Mouse (Mus musculus) retina, embryonic 14.5 days (tissue): ENCODE results near the gene Aff2.
A peak's percentile ranks its signal among the peaks of the same experiment; 100 is the strongest.

Experiments used
- DNase-seq: peaks from one replicate; pipeline ENCODE4 v3.0.0-alpha.2; 2015; ENCODE audit warnings: low spot score

The Aff2 gene

DNA sequence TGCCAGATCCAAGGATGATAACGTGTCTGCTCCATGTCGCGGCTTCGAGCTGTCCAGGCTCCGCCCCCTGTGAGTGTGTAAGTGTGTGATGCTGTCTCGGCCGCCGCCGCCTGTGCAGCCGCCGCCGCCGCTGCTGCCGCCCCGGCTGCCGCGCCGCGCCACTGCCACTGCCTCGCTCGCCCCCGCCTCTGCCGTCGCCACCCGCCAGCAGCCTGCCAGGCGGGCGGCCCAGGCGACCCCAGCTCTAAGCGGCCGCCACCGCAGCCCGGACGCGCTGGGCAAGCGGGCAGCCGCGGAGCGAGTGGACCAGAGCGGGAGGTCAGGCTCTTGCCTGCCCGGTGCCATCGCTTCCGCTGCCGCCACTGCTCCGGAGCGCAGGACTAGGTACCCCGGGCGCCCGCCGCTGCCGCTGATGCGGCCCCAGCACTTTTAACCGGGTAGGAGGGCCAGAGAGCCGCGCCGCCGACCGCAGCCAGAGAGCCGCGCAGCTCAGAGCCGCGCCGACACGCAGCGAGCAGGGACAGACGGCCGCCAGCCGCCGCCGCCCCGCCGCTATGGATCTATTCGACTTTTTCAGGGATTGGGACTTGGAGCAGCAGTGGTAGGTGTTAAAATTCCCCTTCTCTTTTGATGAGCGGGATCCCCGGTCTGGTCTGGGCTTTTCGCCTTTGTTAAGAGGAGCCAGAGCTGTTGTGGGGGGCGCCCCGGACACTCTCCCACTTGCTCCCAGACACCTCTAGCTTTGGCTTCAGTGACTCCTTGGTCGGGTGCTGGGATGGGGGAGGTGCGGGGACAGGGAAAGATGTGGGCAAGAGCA, at the start of gene Aff2:
Gene Aff2, plus strand, starts transcription at position 57 of the 817 bp plus-strand sequence.
- peak; percentile 65 for DNase-seq

GRCm38 (mm10) chrX:69337296-69337695, 22.8 kb upstream of the Aff2 start:
- DNase-seq, result no peak

- DNase-seq, result no peak
These were observed 4.5 kb upstream of the Aff2 start for GRCm38 (mm10) chrX:69355621-69356020.

- peak; percentile 11 for DNase-seq
These were observed 734 bp upstream of the Aff2 start for GRCm38 (mm10) chrX:69359360-69359759.

DNA sequence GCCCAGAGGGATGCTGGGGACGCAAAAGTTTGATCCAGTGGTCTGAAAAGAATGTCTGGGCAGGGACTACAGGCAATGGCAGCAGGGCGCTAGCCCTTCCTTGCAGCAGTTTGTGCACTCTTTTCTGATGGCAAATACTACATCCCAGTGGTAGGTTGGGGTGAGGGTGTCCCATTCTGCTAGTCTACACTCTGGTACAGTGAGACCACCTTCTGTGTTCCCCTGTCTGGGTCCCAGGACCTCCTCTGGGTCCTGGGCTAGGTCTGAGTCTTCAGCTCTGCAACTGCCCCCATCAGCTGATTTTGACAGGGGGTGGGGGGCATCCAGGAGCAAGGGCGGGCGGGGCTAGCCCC, 233 bp upstream of the Aff2 start:
- peak; percentile 13 for DNase-seq

GRCm38 (mm10) chrX:69361055-69361558, 1.0 kb downstream of the Aff2 start:
- no peak for DNase-seq

GRCm38 (mm10) chrX:69364198-69364597, 4.1 kb downstream of the Aff2 start:
- peak; percentile 3 for DNase-seq

DNA sequence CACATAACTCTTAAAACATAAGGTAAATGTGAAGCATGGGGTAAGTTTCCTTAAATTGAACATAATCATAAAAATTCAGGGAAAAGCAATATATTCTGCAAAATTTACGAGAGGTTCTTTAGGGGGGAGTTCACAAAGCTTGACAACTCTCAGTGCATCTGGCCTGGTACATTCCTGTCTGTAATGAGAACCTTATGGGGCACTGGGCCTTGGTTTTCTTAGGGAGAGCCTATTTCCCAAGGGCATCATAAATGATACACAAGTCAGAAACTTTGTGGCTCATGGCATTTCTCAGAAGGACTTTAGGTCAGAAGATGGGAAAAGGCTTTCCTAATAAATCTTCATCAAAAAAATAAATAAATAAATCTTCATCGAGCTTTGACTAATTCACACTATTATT, 13.2 kb downstream of the Aff2 start:
- no peak for DNase-seq

- peak; percentile 47 for DNase-seq
These were observed 29.6 kb downstream of the Aff2 start for GRCm38 (mm10) chrX:69389738-69390137.

GRCm38 (mm10) chrX:69415043-69415442, 54.9 kb downstream of the Aff2 start:
- no peak for DNase-seq

GRCm38 (mm10) chrX:69438422-69438821, 78.3 kb downstream of the Aff2 start:
- no peak for DNase-seq

DNA sequence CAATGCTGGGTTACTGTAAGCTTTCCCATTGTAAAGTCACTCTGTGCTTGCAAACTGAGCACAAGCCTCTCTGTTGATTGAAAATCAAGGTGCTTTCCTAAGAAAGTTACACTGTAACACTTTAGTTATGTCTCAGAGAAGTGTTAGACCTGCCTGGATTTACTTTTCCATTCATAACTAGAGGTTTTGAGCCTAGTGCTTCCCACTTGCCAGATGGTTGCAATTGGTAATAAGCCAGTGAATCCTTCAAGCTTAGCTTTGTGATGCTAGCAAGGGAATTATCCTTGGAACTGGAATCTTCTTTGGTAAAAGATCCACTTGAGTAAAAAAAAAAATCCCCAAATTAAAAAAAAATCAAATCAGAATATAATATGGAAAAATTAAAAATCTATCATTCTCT, 81.8 kb downstream of the Aff2 start:
- no peak for DNase-seq

DNA sequence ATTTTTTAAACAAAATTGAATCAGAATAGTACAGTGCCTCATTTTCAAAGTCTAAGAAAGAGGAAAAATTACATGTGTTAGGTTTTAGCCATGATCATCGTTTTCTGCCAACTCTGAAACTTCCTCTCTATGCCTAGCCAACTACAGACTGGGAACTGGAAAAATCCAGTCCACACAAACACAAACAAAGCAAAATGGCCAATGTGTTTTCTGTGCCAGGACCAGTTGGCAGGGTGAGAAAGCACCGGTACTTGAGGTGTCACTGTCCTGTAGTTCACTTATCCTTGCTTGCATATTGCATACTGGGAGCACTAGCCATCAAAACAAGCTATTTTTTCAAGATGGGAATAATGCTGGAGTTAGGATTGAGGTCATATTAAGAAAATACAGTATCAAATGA, 100.8 kb downstream of the Aff2 start:
- DNase-seq, result no peak

- DNase-seq, result no peak
These were observed 142.0 kb downstream of the Aff2 start for GRCm38 (mm10) chrX:69502061-69502460.

DNA sequence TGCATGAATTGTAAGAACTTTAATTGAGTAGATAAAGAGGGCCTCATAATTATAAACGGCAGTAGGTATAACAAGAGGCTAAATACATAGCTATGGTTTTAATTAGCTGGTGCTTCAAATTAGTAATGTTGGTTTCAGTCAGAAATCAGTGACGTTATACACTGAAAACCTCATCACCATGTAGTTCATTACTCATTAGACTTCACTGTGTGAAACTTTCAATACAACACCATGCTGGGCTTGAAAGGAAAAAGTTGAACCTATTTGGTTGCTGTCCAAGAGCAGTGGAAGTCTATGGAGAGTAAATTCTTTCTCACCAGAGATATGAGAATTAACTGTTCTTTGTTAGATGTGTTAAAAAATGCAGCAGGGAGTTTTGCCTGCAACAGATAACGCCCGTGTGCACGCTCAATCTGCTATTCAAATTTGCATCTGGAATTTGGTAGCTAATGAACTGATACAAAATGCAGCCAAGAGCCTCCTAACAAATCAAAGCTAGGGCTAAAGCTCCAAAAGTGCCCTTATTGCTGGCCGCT, 158.0 kb downstream of the Aff2 start:
- DNase-seq, result no peak

DNA sequence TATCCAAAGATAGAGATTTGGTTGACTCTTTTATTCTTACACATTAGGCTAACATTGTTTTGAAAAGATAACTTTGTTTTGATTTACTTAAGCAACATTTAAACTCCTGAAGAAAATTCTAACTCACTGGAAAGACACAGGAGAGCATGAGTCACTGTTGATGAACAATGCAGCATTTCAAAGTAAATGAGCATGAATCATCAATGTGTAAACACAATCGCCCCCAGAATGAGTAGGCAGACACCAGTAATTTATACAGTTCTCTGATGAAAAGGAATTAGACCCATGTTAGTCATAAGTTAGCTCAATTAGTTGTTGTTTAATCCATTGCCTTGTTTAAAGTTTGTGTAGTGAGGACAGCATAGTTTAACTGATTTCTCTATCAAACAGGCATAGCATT, 180.7 kb downstream of the Aff2 start:
- no peak for DNase-seq

DNA sequence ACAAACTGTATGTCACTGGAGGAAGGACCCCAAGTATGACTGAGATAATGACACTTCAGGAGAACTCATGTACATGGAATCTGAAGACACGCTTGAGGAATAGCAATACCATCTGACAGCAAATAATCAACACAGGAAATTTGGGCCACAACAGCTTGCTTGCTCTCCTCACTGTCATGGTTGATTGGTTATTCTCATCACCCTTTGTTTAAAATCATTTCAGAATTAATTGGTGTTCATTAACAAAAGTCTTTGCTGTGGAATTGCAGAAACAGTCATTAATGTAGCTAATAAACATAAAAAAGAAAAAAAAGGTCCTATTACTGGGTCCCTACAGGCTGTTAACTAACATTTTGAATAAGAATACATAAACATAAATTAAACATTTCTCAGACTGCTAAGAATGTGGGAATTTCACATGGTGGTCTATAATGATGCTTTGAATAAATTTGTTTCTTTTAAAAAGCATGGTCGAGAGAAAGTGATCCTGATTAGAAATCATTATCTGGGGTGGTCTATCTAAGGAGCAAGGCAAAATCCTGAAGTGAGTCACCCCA, 219.9 kb downstream of the Aff2 start:
- DNase-seq, result peak; percentile 39

- DNase-seq, result peak; percentile 5
These were observed 248.7 kb downstream of the Aff2 start for GRCm38 (mm10) chrX:69608793-69609192.

- no peak for DNase-seq
These were observed 302.9 kb downstream of the Aff2 start for GRCm38 (mm10) chrX:69663038-69663437.

- no peak for DNase-seq
These were observed 306.1 kb downstream of the Aff2 start for GRCm38 (mm10) chrX:69666145-69666677.

DNA sequence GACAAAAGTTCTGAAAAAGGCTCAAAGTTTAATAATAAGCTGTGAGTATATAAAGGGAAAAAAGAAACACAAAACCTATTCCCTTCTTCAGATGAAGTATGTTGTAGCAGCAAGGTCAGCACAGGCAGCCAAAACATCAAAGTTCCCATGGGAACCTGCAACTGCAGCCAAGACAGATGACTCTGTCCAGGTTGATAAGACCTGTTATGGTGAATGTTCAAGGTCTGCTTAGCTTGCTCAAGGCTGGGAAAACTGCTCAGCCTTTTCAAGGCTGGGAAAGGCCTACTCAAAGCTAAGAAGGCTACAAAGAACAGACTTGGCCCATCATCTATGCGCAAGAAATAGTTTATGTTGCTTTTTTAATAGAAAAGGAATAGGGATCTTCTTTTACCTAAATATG, 315.6 kb downstream of the Aff2 start:
- DNase-seq, result no peak

GRCm38 (mm10) chrX:69698840-69699239, 338.7 kb downstream of the Aff2 start:
- no peak for DNase-seq

DNA sequence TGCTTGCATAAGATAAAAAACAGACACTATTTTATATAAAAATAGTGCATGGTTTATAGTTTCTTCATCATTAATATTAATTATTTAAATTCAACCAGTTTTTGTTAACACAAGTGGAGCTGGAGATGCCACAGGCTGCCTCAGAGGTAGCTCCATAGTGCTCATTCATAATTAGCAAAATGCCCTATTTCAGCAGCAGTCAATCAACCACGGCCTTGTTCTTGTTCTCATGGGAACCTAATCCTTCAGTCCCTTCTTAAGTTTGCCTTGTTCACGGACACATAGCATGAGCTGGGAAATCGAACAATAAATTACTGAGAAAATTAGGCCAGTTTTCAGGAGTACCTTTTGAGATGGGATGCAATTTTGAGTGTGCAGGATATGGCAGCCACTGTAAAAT, 378.9 kb downstream of the Aff2 start:
- peak; percentile 45 for DNase-seq
